Comparison of ENCODE assay signal across 14 mouse cellular contexts in genomic region chr3:84217961-84218351, GRCm38 (mm10). TPM values are rescaled to one million over a fixed set of nuclear protein-coding genes. Genes with fewer than 3 reads are reported as not detected.
DNase-seq lines count a peak whose midpoint lies in the region; ATAC-seq lines count a peak whose summit lies in the region.
"Had no signal": no experiment of that assay in that cellular context is flagged by ENCODE, and none has a peak within 500 bp of the region (broad histone marks: within the 10 kb centered on the region; RNA-seq: fewer than 3 reads in every experiment).

No protein-coding gene starts in this region.

- H3K36me3 ChIP-seq in embryonic facial prominence, embryonic 11.5 days (replicated peaks; ENCODE audit: control insufficient read depth, insufficient read depth, low read depth, low read length), result no peaks in the 10 kb centered on the region
- H3K36me3 ChIP-seq in hindbrain, embryonic 10.5 days, result no peaks in the 10 kb centered on the region
- H3K36me3 ChIP-seq in midbrain, embryonic 13.5 days, result no peaks in the 10 kb centered on the region
- H3K36me3 ChIP-seq: G1E; heart, embryonic 15.5 days had no signal

- 0 out of 2 replicates have a peak, but pooled peaks have one; percentile 1 for ATAC-seq in frontal cortex, adult (ENCODE audit: low TSS enrichment)
- ATAC-seq in embryonic facial prominence, embryonic 11.5 days (replicated peaks; ENCODE audit: insufficient number of reproducible peaks, low FRiP score, low TSS enrichment, low read depth), result no peak
- ATAC-seq in midbrain, embryonic 13.5 days, result no peak

- 58% methylated on average over 4 of the region's 4 CpGs for WGBS in embryonic facial prominence, embryonic 11.5 days
- WGBS in hindbrain, embryonic 10.5 days, result 34% methylated on average over 4 of the region's 4 CpGs
- WGBS in midbrain, embryonic 13.5 days, result 23% methylated on average over 4 of the region's 4 CpGs

- no peaks in the 10 kb centered on the region for H3K27me3 ChIP-seq in embryonic facial prominence, embryonic 11.5 days (ENCODE audit: control insufficient read depth, insufficient read depth, low read length)
- H3K27me3 ChIP-seq in hindbrain, embryonic 10.5 days (ENCODE audit: insufficient read depth, poor library complexity, severe bottlenecking), result no peaks in the 10 kb centered on the region; the same call in 1 of the 2 replicates
- no peaks in the 10 kb centered on the region for H3K27me3 ChIP-seq in midbrain, embryonic 13.5 days

- no peak for DNase-seq in frontal cortex, postnatal 14 days (ENCODE audit: low spot score in 2 of 2)
- DNase-seq in embryonic facial prominence, embryonic 11.5 days (ENCODE audit: low spot score), result no peak
- no peak for DNase-seq in hindbrain, embryonic 10.5 days (ENCODE audit: low spot score)
- no peak for DNase-seq in thymus, postnatal 10 days (ENCODE audit: low spot score in 2 of 2)
- DNase-seq in thymus, postnatal 0 days (ENCODE audit: low spot score), result no peak
- no peak for DNase-seq in cerebellum, postnatal 36 days
- DNase-seq: kidney, adult 18-20 months; layer of hippocampus, adult 9-11 months; right cerebral cortex, postnatal 4 days had no signal

- no peaks in the 10 kb centered on the region for H3K9me3 ChIP-seq in embryonic facial prominence, embryonic 11.5 days (replicated peaks; ENCODE audit: control insufficient read depth, low read length)
- no peaks in the 10 kb centered on the region for H3K9me3 ChIP-seq in hindbrain, embryonic 10.5 days
- no peaks in the 10 kb centered on the region for H3K9me3 ChIP-seq in midbrain, embryonic 13.5 days
- H3K9me3 ChIP-seq: G1E; heart, embryonic 15.5 days had no signal

- H3K9ac ChIP-seq in embryonic facial prominence, embryonic 11.5 days (replicated peaks; ENCODE audit: low read length), result no peak overlapping the region
- H3K9ac ChIP-seq in midbrain, embryonic 13.5 days (replicated peaks), result peak overlapping the region; percentile 80
- H3K9ac ChIP-seq: heart, embryonic 15.5 days had no signal

- no peaks in the 10 kb centered on the region for H3K4me1 ChIP-seq in embryonic facial prominence, embryonic 11.5 days (ENCODE audit: control insufficient read depth, insufficient read depth, low read length)
- H3K4me1 ChIP-seq in hindbrain, embryonic 10.5 days (replicated peaks), result peaks cover 67% of the 10 kb centered on the region
- H3K4me1 ChIP-seq in midbrain, embryonic 13.5 days (replicated peaks), result peaks cover 73% of the 10 kb centered on the region

- peak overlapping the region; percentile 14; the same call in 1 of the 2 replicates for H3K4me2 ChIP-seq in embryonic facial prominence, embryonic 11.5 days (ENCODE audit: low read depth, low read length)
- peak overlapping the region; percentile 65 for H3K4me2 ChIP-seq in midbrain, embryonic 13.5 days (replicated peaks)
- H3K4me2 ChIP-seq: heart, embryonic 15.5 days; liver, embryonic 11.5 days had no signal

- H3K27ac ChIP-seq in embryonic facial prominence, embryonic 11.5 days (replicated peaks; ENCODE audit: low read depth, low read length), result no peak overlapping the region
- H3K27ac ChIP-seq in hindbrain, embryonic 10.5 days, result peak overlapping the region; percentile 93
- H3K27ac ChIP-seq in midbrain, embryonic 13.5 days, result peak overlapping the region; percentile 63
- H3K27ac ChIP-seq: heart, embryonic 15.5 days had no signal

- no peak overlapping the region for H3K4me3 ChIP-seq in embryonic facial prominence, embryonic 11.5 days (ENCODE audit: low read depth, low read length)
- peak overlapping the region; percentile 64 for H3K4me3 ChIP-seq in hindbrain, embryonic 10.5 days
- peak overlapping the region; percentile 65 for H3K4me3 ChIP-seq in midbrain, embryonic 13.5 days (replicated peaks)
- H3K4me3 ChIP-seq: heart, embryonic 15.5 days had no signal

RNA-seq across cellular contexts. Expression of gene Gm6525, which starts 44.1 kb away (rescaled TPM):
- 0.21 and 0.42 TPM in 2 replicates for polyA plus RNA-seq in embryonic facial prominence, embryonic 11.5 days (2014; fragmentation: Nextera tagmentation; extraction: Ambion mirVana)
- 1.5 and 1.9 TPM in 2 replicates for polyA plus RNA-seq in hindbrain, embryonic 10.5 days (2016; fragmentation: Nextera tagmentation; extraction: Ambion mirVana)
- polyA plus RNA-seq in midbrain, embryonic 13.5 days (2015; fragmentation: Nextera tagmentation; extraction: Ambion mirVana), result 3.8 and 4.3 TPM in 2 replicates
- polyA plus RNA-seq in thymus, postnatal 0 days (2015; fragmentation: Nextera tagmentation; extraction: Ambion mirVana), result 0.13 TPM in 1 of 2 replicates, not detected in the other
- polyA plus RNA-seq: G1E had no signal
